Mouse (Mus musculus) adrenal gland, postnatal 36 days (tissue): Measurements from ENCODE around the gene Slc39a7. TPM values are rescaled to one million over a fixed set of nuclear protein-coding genes. Genes with fewer than 3 reads are reported as not detected.
"Not testable (repeated sequence)": the region's sequence is repeated elsewhere in the genome, so short reads cannot be mapped to it uniquely, and the experiment has no call there.

Experiments used
- DNase-seq, 2 experiments: peaks; one replicate each; pipeline ENCODE4 v3.0.0; 2021; ENCODE audit warnings: mixed read lengths in 1 of 2
- total RNA-seq, 2 experiments: library from RNA; stranded (reverse); gene quantifications; 2 replicates each; pipeline ENCODE4 v1.2.3; 2021

The Slc39a7 gene
- total RNA-seq, 2 experiments from 2014 or later, result 165 to 198 TPM

DNA sequence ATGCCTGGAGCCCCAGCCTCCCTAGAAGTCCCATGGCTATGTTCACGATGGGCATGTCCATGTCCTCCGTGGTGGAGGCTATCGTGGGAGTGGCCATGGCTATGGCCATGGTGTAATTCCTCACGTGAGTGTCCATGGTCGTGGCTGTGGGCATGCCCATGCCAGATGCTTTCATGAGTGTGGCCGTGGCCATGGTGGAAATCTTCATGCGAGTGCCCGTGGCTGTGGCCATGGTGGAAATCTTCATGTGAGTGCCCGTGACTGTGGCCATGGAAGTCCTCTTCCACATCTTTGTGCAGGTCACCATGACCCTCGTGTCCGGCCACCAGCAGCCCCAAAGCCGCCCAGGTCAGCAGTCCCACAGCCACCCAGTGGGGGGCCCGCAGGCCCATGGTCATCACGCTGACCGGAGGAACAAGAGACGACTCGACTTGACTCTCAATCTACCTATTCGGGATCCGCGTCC is 588 bp downstream of the Slc39a7 start:
- DNase-seq, result peak in 1 of 2 experiments; percentile 44

DNA sequence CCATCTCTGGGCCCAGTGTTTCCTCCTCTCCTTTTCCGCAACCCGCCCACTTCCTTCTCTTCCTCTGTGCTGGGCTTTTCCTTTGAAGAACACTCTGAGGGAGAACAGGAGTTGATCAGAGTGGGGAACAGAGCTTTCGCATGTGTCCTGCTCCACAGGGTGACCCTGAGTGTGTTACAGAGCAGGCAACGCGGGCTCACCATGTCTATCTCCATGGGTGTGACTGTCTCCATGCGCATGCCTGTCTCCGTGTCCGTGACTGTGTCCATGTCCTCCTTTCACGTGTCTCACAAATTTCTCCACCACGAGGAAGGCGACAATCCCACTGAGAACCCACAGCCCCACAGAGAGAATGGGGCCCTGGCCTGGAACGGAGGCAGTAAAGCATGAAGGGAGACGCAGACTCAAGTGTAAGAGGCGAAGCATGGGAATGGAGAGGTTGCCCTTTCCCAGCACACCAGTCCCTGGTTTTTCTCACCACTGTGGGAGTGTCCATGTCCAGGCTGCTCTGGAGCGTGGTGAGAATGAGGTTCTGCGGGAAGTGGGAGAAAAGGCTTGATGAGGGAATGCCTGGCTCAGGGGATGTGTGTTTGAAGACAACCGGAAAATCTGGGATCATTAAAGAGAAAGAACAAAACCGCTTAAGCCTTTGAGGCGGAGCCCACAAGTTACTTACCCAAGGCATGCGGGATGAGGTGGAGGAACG is 1.4 kb downstream of the Slc39a7 start:
- DNase-seq, result no peak

DNA sequence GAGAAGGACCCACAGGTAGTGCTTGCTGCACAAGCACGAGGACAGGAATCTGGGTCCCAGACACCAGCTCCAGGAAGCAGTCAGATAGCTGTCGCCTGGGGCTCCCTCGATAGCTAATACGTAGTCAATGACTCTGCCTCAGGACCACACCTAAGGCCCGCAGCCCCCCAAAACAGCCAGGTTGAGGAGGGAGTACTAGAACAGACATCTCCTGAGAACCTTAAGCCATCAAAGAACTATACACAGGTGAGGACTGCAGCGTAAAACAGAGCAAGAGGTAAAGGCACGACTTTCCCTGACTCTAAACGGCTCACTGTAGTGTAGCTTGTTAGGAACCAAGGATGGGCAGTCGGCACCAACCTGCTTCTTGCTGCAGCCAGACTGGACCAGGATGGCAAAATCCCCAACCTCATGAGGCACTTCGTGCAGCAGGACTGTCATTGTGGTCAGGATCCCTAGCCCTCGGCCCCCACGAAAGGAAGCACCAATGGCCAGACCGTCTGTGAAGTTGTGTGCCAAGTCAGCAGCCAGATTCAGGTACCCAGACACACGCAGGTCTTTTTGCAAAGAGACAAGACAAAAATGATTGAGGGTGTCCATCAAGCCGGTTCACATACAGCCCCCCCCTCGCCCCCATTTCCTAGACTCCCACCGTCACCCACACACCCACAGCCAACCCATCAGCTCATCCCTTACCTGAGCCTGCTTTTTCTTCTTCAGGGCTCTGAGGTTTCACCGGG is 2.2 kb downstream of the Slc39a7 start:
- DNase-seq, result no peak

DNA sequence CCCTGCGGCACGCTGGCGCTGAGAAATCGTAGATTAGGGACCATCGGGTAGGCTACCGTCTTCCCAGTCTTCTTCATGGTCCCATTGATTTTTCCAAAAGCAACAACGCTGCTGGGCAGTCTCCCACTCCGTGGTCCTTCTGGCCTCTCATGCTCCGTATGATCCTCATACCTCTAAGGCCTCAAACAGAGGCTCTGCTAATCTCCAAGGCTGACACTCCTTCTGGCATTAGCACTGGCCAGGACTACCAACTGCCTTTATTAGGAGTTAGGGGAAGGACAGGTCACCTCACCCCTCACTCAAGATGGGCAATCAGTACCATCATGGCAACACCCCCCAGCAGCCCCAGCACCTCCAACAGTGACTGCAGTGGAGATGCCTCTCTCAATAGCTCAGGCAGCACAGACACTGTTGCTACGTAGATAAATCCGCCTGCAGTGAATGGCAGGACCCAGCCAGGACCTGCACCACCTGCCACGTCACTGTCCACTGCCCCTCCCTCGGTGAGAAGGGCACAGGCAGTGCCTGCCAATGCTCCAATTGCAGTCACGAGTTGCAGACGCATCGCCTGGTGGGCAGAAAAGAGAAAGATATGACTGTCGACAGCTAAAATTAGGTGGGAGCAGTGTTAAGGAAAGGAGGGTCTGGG is 2.9 kb downstream of the Slc39a7 start:
- no peak for DNase-seq

DNA sequence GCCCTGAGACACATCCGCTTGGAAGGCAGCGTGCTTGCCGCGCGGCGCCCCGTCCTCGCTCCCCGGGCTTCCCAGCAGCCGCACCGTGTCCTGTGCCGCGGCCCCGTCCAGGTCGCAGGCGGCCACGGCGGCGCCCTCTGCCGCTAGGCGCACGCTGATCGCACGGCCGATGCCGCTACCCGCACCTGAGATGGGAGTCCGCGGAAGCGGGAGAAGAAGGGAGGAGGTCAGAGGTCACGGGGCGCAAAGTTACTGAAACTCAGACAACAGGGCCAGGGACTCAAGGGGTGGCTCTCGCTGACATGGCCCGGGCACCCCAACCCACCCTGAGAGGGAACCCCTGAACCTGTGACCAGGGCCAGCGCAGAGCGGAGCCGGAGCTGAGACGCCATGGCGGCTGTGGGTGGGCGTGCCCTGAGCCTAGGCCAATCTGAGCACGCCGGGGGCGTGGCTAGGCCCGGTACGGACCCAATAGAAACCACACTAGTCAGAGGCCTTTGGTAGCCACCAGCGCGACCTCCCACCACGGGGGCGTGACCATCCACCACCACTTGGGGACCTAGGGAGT is 3.7 kb downstream of the Slc39a7 start, which contains the start of gene H2-Ke6:
Gene H2-Ke6, minus strand, starts transcription at position 405 of the 568 bp plus-strand sequence.
- peak; percentile 96 to 97 for DNase-seq

DNA sequence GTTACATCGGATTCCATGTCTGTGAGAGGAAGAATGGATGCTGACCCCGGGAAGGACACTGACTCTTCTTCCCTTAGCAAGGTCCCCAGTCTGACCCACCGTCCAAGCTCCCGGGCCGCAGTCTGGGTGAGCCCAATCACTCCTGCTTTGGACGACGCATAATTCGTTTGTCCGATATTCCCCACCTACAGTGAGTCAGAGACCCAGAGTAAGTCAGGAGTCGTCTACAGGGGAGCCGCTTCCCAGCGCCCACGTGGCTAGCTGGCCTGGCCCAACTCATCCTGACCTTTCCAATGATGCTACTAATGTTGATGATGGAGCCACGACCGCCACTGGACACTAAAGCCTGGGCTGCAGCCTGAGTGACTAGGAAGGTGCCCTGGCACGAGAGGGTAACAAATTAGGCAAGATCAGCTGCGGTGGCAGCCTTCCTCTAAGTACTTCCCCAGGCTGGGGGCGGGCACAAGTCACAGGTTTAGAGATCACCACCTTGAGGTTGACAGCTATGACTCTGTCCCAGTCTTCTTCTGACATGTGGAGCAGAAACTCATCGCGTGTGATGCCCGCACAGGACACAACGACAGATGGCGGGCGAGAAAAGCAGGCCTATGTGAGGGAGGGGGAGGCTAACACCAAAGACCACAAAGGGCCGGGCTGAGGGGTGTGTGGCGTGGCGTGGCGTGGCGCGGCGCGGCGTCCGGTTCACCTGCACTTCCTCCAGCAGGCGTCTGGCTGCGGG is 4.4 kb downstream of the Slc39a7 start:
- peak; percentile 61 to 66 for DNase-seq

DNA sequence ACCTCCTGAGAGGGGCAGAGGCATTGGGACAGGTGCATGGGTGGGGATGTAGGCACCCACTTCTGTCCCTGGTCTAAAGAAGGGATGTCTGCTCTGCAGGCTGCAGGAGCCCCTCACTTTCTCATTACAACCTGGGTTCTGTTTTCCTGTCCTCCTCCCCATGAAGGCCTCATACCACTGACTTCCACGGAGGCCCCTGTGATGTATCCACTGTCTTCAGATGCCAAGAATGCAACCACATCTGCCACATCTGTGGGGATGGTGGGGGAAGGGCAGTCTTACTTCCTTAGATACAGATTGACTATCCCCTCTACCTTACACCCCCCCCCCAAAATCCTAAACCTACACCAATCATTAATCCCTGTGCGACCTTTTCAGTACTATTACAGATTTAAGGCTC is 5.3 kb downstream of the Slc39a7 start:
- no peak for DNase-seq

DNA sequence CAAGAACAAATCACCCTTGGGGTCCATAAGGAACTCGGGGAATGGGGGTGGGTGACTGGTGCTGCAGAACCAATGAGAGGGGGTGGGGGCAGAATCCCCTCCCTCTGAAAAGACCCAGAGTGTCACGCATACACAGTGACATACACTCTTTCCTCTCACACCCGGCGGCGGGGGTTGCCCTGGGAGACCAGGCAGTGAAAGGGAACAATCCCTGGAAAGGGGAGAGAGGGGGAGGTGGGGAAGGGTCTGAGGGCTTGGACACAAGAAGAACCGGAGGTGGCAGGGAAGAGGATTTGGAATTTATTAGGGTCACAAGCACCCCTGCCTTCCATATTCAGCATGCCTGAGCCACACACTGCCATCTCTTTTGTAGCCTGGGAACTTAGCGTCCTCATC is 5.7 kb downstream of the Slc39a7 start:
- no peak for DNase-seq

DNA sequence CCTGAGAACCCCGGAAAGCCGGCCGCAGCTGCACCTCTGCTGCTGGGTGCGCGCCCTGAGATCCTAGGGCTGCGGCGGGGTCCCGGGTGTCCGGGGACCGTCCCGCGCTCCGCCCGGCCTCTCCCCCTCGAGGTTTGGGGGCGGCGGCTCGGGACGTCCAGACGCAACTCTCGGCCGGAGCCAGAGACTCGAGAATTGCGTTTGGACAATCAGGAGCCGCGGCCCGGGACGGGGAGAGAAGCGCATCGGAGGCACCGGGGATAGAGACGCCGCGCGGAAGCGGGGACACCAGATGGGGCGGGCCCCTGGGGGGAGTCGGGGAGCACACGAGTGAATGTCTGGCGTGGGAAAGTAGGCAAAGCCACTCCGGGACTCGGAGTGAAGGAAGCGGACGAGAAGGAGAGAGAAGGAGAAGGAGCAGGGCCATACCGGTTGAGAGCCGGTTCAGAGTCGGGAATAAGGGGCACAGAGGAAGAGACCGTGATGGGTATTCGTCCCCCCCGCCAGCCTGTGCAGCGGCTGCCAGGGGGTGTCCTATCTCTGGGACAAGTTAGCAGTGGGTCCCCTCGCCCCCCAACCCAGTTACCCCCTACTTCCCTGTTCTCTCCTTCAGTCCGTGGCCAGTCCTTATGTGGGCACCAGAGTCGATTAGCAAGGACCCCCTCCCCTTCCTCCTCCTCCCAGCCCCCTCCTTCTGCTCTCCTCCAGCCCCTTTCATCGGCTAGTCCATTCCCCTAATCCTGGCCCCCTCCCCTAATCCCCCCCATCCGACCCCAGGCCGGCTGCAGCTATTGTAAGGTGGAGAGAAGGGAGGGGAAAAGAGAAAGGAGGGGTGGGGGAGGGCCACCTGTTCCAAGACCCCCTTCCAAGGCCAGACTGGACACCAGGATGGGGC is 6.4 kb downstream of the Slc39a7 start:
- DNase-seq, result peak; percentile 57 to 71

DNA sequence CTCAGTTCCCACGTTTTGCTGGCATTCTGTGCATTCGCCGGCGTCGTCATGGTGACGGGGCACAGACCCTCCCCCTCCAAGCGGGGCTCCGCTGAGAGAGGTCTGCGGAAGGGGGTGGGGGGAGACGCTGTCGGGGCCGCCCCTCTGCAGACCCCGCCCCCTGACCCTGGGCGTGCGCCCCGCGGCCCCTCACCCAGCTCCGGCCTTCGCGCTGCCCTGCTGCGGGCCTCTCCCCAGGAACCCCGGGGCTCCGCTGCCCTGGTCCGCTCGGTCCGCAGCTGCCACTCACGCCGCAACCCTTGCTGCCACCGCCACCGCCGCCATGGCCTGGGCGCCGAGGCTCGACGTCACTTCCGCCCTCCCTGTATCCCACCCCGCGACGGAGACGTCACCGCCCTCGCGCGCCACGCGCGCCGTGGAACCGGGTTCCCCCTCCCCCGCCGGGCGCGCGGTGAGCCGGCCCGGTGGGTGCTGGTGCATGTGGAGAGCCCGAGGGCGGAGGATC is 7.1 kb downstream of the Slc39a7 start, which contains the start of gene Ring1:
Gene Ring1, minus strand, starts transcription at position 364 of the 505 bp plus-strand sequence.
- DNase-seq, result peak; percentile 89 to 93

DNA sequence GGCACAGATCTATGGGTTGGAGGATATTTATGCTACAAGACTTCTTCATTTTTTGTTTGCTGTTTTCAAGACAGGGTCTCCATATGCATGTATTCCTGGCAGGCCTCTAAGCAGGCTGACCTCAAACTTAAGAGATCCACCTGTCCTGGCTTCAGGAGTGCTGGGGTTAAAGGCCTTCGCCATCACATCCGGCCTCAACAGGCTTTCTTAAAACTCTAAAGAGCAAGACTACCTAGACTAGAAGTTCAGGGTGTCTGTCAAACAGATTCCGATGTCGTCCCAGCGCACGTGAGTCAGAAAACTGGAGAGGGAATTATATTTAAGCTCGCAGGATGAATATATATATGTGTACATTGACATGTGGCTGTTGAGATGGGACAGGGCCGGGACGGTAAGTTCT is 7.8 kb downstream of the Slc39a7 start:
- DNase-seq, result no peak

DNA sequence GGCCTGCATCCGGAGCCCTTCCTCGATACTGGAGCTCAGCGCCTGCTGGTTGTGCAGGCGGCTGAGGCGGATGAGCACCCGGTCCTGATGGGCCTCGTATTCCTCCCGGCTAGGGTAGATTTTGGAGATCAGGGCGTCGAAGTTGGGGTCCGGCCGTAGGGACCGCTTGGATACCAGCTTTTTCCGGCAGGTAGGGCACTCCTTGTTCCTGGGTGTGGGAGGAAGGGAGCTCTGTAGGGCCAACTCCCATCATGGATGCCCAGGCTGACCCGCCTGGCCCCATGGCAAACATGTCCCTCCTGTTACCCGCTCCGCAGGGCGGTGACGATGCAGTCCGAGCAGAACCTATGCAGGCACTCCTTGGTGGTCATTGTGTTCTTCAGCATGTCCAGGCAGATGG is 8.5 kb downstream of the Slc39a7 start:
- no peak for DNase-seq

DNA sequence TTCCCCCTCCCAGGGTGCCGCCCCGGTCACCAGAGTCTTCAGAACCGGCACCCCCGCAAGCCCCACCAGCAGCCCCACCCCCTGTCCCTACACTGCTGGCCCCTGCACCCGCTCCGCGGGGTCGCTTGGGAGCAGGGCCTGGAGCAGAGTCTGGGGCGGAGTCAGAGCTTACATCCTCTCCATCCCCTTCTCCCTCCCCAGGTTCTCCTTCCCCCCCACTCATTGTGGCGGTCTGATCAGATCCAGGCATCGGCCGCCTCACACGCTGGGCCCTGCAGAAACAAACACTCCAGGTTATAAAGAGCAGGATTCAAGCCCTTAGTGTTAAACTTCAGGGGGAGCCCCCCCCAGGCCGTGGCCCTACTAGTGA is 9.1 kb downstream of the Slc39a7 start:
- no peak for DNase-seq

DNA sequence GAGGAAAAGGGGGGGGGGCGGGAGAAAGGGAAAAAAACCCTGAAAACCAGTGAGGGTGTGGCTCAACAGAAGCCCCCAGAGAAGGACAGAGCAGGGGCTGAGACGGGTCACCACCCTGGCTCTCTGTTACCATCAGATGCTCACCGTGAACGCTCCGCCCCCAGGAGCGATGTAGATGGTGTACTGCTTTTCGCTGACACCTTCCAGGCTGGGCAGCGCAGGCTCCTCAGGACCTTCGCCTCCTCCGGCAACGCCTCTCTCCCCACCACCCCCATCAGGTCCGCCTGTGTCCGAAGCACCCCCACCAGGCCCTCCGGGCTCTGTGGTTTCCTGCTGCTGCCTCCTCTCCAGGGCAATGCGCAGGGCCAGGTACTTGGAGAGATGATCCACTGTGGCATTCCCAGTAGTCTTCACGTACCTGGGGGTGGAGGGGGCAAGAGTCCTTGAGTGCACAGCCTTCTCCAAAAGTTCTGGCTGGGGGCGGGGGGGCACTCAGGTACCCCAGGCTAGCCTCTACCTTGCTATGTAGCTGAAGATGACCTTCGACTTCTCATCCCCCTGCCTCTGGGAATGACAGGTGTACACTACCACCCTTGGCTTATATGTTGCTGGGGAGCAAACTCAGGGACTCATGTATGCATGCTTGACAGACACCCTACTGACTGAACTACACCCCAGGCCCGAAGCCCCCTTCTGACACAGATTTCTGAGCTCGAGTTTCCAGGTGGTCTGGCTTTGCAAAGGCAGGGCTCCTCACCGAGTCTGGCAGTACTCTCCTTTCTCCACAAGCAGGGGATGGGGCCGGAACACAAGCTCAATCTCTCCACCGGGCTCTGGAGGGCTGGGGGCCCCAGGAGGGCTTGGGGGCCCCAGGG is 9.7 kb downstream of the Slc39a7 start:
- peak in 1 of 2 experiments; percentile 14 for DNase-seq

DNA sequence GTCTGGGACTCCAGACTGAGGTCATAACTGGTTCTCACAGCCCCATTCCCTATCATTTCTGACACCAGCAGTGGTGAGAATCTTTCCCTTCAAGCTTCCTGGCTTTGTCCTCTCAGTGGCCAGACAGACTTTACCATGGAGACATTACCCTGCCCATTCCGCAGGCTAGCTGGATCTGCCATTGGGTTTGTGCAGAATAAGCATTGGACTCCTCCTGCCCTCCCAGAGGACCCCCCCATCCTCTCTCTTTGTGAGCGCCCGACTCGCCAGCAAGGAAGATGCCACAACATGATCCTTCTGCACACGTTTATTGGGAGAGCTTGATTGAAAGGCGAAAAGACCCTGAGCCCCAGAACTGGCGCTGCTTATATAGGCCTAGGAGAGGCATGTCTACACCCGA is 18.0 kb downstream of the Slc39a7 start:
- no peak for DNase-seq

DNA sequence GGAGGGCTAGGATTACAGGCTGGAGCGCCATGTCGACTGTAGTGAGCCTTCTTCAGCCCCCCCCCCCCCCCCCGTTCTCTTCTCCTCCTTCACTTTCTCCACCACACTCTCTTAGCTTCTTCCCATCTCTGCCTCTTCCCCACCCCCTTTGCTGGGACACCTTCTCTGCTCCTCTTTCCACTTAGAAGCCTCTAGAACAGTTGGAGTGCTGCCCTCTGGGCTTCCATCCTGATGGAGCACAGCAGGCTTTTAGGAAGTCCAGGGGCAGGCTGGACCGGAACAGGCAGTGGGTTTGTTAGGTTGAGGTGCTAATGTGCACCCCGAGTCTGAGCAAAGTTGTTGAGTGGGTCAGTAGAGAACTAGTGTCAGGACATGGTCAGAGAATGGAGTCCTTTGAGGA is 21.3 kb downstream of the Slc39a7 start:
- no peak for DNase-seq

DNA sequence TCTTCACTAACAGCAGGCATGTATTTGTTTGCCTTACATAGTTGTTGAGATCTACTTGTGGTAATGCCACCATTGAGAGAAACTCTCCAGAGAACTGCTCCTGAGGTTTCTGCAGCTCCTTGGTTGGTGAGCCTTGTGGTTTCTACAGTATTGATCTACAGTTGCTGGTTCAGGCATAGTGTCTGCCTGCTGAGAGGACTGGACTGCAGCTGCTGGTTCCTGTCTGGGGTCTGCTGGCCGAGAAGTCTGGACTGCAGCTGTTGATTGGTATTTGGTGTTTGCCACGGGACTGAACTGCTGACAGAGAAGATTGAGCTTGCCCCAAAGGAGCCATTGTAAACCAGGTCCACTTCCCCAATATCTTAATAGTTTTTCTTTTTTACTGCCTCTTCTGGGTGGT is 24.9 kb downstream of the Slc39a7 start:
- DNase-seq, result no peak

DNA sequence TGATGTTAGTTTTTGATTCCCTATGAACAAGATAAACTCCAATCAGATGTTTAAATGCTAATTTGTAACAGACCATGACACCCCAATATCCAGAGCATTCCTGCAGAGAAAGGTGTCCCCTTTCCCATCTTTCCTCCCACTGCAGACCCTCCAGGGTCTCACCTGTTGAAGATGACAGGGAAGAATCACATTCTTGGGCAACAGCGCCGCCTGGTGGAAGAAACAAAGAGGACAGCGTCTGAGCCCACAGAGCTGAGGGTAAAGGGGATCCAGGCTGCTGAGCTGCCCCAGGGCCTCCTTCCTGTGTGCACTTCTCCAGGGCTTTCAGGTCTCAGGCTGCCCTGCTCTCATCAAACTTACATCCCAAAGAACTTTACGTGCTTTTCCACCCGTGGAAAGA is 28.1 kb downstream of the Slc39a7 start:
- DNase-seq, result peak; percentile 33 to 49

DNA sequence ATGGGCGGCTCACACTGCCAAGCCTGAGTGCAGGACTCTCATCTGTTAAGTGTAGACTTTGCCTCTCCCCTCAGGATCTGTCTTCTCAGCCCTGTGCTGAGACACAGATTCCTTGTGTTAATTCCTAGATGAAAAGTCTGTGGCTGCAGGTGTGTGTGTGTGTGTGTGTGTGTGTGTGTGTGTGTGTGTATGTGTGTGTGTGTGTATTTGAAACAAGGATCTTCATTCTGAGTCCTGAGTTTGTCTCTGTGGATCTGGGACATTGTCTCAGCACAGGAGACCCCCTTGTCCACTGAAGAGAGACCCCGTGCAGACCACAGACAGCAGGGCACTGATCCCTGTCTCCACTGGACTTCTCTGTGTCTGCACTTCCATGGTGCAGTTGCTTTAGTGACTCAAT is 30.7 kb downstream of the Slc39a7 start:
- DNase-seq, result not testable (repeated sequence)

DNA sequence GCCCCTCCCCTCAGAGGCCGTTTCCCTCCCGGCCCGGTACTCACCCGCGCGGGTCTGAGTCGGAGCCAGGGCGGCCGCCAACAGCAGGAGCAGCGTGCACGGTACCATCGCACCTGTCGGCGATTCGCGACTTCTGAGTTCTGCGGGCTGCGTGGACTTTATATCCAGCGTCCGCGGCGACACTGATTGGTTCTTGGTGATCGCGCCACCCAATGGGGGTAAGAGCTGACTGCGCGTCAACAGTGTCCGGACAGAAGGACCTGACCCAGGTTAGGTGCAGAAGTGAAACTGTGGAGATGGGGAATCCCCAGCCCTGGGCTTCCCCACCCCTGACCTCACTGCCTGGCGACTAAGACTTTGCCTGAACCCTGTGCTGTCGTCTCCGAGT is 31.3 kb downstream of the Slc39a7 start, which contains the start of gene H2-K1:
Gene H2-K1, minus strand, starts transcription at position 198 of the 388 bp plus-strand sequence.
- peak; percentile 93 to 94 for DNase-seq
